Mouse (Mus musculus): Measurements from ENCODE around the gene Snap23. TPM values are rescaled to one million over a fixed set of nuclear protein-coding genes. Genes with fewer than 3 reads are reported as not detected.
"Not testable (repeated sequence)": the region's sequence is repeated elsewhere in the genome, so short reads cannot be mapped to it uniquely, and the experiment has no call there.

The Snap23 gene
- polyA plus RNA-seq, 1 experiment from 2014 or later, result 56.0 TPM

DNA sequence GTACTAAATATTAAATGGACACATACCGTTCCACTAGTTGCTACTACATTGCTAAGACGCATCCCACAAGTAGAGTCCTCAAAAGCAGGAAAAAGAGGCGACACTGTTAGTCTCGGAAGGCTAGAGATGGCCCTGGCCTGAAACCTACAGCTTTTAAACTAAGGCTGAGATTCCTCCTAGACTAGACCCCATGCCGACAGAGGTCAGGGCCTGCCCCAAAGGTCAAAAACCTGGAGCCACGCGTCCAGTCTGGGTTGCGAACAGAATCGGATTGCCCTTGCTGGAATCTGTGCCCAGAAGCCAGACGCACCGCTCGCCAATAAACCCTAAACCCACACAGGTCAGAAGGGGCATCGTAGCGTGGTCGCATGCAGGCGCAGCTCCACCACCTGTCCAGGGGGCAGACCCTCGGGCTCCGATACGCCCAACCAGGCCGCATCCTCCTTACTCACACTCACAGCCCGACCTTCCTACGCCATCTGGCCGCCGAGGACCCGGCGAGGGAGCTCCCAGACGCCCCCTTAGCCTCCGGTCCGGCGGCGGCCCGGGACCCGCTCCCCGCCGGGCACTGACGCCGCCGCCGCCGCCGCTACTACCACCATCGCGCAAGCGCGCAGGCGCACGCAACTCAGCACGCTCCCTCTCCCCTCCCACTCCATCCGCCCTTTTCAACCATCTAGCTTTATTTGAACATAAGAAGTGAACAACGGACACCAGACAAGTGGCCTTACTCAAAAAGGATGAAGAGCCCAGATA lies 4.1 kb upstream of the Snap23 start, which contains the start of gene Zfp106:
Gene Zfp106 (minus strand): TSS at position 609 of the 756 bp plus-strand sequence.
- H3K27ac ChIP-seq, result peak within 1 kb of the TSS; percentile 79
- peak within 1 kb of the TSS; percentile 57 for H3K4me2 ChIP-seq
- peak within 1 kb of the TSS; percentile 92 for H3K9ac ChIP-seq
- peak within 1 kb of the TSS; percentile 96 for H3K4me3 ChIP-seq
- H3K9me3 ChIP-seq, result no peaks in the 10 kb centered on the region
- H3K27me3 ChIP-seq, result no peaks in the 10 kb centered on the region
- WGBS, result under 1% methylated on average over 50 of the region's 50 CpGs
- H3K4me1 ChIP-seq, result peaks cover 7% of the 10 kb centered on the region
- no peaks in the 10 kb centered on the region for H3K36me3 ChIP-seq
- peak; percentile 86 for ATAC-seq (ENCODE audit: insufficient number of reproducible peaks, low FRiP score, low TSS enrichment, low read depth)

- peaks cover 17% of the 10 kb centered on the region for H3K4me1 ChIP-seq
- not testable (repeated sequence) for H3K36me3 ChIP-seq; H3K27me3 ChIP-seq; H3K4me3 ChIP-seq; H3K9ac ChIP-seq; ATAC-seq (ENCODE audit: insufficient number of reproducible peaks, low FRiP score, low TSS enrichment, low read depth); H3K27ac ChIP-seq; H3K4me2 ChIP-seq; H3K9me3 ChIP-seq
- 92% methylated on average over 4 of the region's 4 CpGs for WGBS
Measured at GRCm38 (mm10) chr2:120564548-120565188, 2.8 kb upstream of the Snap23 start.

DNA sequence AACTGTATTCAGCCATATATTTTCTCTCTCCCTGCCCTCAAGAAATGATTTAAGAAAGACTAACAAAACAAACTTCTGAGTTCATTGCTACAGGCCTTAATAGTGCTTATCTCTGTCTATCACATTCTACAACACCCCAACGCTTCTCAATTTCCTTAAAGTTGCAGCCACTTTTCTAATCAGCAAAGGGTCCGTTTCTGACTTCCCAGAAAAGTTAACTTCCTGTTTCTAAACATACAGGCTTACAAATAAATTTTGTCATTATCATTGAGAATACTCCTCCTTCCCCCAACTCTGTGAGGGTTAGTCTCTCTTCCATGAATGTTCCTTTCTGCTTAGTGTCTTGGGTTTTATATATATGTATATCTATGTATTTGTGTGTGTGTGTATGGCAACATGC lies 2.1 kb upstream of the Snap23 start:
- no peak overlapping the region for H3K4me3 ChIP-seq
- no peaks in the 10 kb centered on the region for H3K27me3 ChIP-seq
- WGBS, result 79% methylated on average over 2 of the region's 2 CpGs
- H3K27ac ChIP-seq, result no peak overlapping the region
- no peak for ATAC-seq (ENCODE audit: insufficient number of reproducible peaks, low FRiP score, low TSS enrichment, low read depth)
- no peak overlapping the region for H3K4me2 ChIP-seq
- 0 out of 2 replicates have a peak, but pooled peaks cover 2% of the 10 kb centered on the region for H3K36me3 ChIP-seq
- peaks cover 17% of the 10 kb centered on the region for H3K4me1 ChIP-seq
- H3K9me3 ChIP-seq, result no peaks in the 10 kb centered on the region
- no peak overlapping the region for H3K9ac ChIP-seq

DNA sequence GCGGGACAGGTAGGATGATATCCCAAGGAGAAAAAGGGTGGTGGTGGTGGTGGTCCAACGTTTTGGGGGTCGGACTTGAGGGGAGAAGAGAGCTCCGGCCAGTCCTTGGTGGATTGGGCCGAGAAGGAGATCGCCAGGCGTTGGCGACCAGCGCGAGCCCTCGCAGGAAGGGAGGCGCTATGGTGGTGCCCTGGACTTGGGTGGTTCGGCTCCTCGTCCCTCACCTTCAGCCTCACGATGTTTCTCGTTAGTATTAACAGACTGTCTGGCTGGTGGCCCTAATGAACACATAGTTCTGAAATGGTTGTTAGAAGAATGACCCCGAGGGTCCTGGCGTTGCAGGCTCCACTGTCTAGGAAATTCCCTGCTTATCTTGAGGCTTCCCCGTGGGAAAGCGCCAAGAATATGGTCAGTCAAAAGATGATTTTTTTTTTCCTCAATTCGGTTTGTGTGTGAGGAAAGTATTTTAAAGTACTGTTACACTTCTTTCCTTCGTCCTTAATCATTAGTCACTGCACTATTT lies 388 bp downstream of the Snap23 start:
- no peaks in the 10 kb centered on the region for H3K27me3 ChIP-seq
- WGBS, result under 1% methylated on average over 22 of the region's 22 CpGs
- ATAC-seq (ENCODE audit: insufficient number of reproducible peaks, low FRiP score, low TSS enrichment, low read depth), result peak; percentile 28; the same call in 1 of the 2 replicates
- peaks cover 5% of the 10 kb centered on the region; the same call in 1 of the 2 replicates for H3K36me3 ChIP-seq
- no peaks in the 10 kb centered on the region for H3K9me3 ChIP-seq
- peak overlapping the region; percentile 90 for H3K27ac ChIP-seq
- H3K4me1 ChIP-seq, result peaks cover 12% of the 10 kb centered on the region
- peak overlapping the region; percentile 73 for H3K9ac ChIP-seq
- H3K4me2 ChIP-seq, result peak overlapping the region; percentile 63
- peak overlapping the region; percentile 78 for H3K4me3 ChIP-seq

DNA sequence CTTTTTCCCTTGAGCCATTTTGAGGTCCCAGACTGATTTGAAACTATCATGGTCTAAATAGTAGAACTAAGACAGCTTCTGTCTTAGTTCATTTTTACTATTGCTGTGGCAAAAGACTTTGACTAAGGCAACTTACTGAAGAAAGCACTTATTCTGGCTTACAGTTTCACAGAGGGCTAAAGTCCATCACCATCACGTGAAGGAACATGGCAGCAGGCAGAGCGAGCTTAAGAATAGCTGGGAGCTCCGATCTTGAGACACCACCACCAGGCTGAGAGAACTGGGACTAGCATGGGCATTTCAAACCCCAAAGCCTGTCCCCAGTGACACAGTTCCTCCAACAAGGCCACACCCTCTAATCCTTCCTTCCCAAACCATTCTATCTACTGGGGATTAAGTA lies 3.6 kb downstream of the Snap23 start:
- WGBS, result 95% methylated on average over 3 of the region's 3 CpGs
- Histone ChIP-seq H3K27me3 (no peaks in the 10 kb centered on the region), H3K27ac (no peak overlapping the region), H3K9me3 (no peaks in the 10 kb centered on the region), H3K4me2 (no peak overlapping the region), H3K4me3 (no peak overlapping the region), H3K36me3 (peaks cover 7% of the 10 kb centered on the region), H3K9ac (no peak overlapping the region), H3K4me1 (peaks cover 20% of the 10 kb centered on the region; the same call in 1 of the 2 replicates)
- no peak for ATAC-seq (ENCODE audit: insufficient number of reproducible peaks, low FRiP score, low TSS enrichment, low read depth)

DNA sequence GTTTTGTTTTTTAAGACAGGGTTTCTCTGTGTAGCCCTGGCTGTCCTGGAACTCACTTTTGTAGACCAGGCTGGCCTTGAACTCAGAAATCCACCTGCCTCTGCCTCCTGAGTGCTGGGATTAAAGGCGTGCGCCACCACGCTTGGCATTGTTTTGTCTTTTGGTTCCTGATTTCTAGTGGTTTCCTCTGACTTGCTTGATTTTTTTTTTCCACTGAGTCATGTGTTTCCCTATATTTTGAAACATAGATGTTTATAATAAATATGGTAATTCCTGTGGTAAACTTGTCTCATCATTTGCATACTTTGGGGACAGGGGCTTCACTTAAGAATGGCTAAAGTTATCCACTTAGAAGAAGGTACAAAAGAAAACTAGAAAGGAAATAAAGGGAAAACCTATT lies 4.7 kb downstream of the Snap23 start:
- H3K9me3 ChIP-seq; H3K27me3 ChIP-seq; H3K4me3 ChIP-seq; H3K4me2 ChIP-seq; H3K36me3 ChIP-seq; H3K27ac ChIP-seq; ATAC-seq (ENCODE audit: insufficient number of reproducible peaks, low FRiP score, low TSS enrichment, low read depth); H3K9ac ChIP-seq: not testable (repeated sequence)
- H3K4me1 ChIP-seq, result peaks cover 20% of the 10 kb centered on the region; the same call in 1 of the 2 replicates
- WGBS, result 95% methylated on average over 3 of the region's 3 CpGs

DNA sequence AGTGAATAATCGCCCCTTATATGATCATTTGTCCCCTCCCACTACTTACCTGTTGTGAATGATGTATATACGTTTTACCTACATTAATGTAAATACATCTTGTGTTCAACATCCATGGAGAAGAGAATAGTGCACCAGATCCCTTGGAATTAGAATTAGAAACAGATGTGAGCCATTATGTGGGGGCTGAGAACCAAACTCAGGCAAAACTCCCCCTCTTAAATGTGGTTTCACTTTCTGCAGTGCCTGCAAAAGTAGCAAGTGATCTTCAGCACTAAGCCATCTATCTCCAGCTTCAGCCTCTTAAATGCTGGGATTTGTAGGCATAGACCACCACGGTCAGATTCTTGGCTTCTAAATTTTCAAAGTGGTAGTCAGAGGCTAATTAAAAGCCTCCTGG lies 7.7 kb downstream of the Snap23 start:
- no peak overlapping the region for H3K9ac ChIP-seq
- no peaks in the 10 kb centered on the region for H3K27me3 ChIP-seq
- peaks cover 5% of the 10 kb centered on the region for H3K36me3 ChIP-seq
- 55% methylated on average over 3 of the region's 3 CpGs for WGBS
- no peak for ATAC-seq (ENCODE audit: insufficient number of reproducible peaks, low FRiP score, low TSS enrichment, low read depth)
- peaks cover 10% of the 10 kb centered on the region; the same call in 1 of the 2 replicates for H3K4me1 ChIP-seq
- H3K4me3 ChIP-seq, result no peak overlapping the region
- no peaks in the 10 kb centered on the region for H3K9me3 ChIP-seq
- peak overlapping the region; percentile 3; the same call in 1 of the 2 replicates for H3K4me2 ChIP-seq
- peak overlapping the region; percentile 13; the same call in 1 of the 2 replicates for H3K27ac ChIP-seq

DNA sequence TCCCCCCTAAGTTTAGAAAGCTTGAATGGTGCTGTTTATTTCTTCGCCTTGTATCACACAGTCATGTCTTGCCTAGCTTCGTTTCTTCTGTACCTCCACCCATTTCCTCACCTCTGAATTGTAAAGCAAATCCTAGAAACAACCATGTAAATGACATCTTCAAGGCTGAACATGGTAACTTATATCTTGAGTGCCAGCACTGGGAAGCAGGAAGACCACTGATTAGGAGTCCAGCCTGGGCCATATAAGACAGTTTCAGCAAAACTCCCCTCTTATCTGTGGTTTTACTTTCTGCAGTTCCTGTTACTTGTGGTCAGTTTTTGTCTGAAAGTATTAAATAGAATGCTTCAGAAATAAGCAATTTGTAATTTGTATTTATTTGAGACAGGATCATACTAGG lies 8.5 kb downstream of the Snap23 start:
- no peak overlapping the region for H3K4me3 ChIP-seq
- H3K27ac ChIP-seq, result no peak overlapping the region
- no peak overlapping the region for H3K9ac ChIP-seq
- H3K27me3 ChIP-seq, result no peaks in the 10 kb centered on the region
- no peaks in the 10 kb centered on the region for H3K9me3 ChIP-seq
- no peak overlapping the region for H3K4me2 ChIP-seq
- peaks cover 5% of the 10 kb centered on the region for H3K36me3 ChIP-seq
- no peak for ATAC-seq (ENCODE audit: insufficient number of reproducible peaks, low FRiP score, low TSS enrichment, low read depth)
- WGBS, result 84% methylated on average over 2 of the region's 2 CpGs
- H3K4me1 ChIP-seq, result peaks cover 10% of the 10 kb centered on the region; the same call in 1 of the 2 replicates

GRCm38 (mm10) chr2:120577799-120578198 lies 10.3 kb downstream of the Snap23 start:
- no peak overlapping the region for H3K27ac ChIP-seq
- no peak overlapping the region for H3K9ac ChIP-seq
- no peaks in the 10 kb centered on the region for H3K9me3 ChIP-seq
- H3K4me3 ChIP-seq, result no peak overlapping the region
- no peak overlapping the region for H3K4me2 ChIP-seq
- peaks cover 10% of the 10 kb centered on the region; the same call in 1 of the 2 replicates for H3K4me1 ChIP-seq
- WGBS, result 69% methylated on average over 4 of the region's 4 CpGs
- ATAC-seq (ENCODE audit: insufficient number of reproducible peaks, low FRiP score, low TSS enrichment, low read depth), result no peak
- H3K36me3 ChIP-seq, result peaks cover 2% of the 10 kb centered on the region; the same call in 1 of the 2 replicates
- H3K27me3 ChIP-seq, result no peaks in the 10 kb centered on the region

- no peak for ATAC-seq (ENCODE audit: insufficient number of reproducible peaks, low FRiP score, low TSS enrichment, low read depth)
- WGBS, result 67% methylated on average over 5 of the region's 5 CpGs
- Histone ChIP-seq H3K27me3 (no peaks in the 10 kb centered on the region), H3K27ac (no peak overlapping the region), H3K4me2 (no peak overlapping the region), H3K9me3 (no peaks in the 10 kb centered on the region), H3K4me1 (peaks cover 10% of the 10 kb centered on the region; the same call in 1 of the 2 replicates), H3K9ac (no peak overlapping the region), H3K4me3 (no peak overlapping the region), H3K36me3 (peaks cover 2% of the 10 kb centered on the region; the same call in 1 of the 2 replicates)
Measured at GRCm38 (mm10) chr2:120578286-120578685, 10.8 kb downstream of the Snap23 start.

GRCm38 (mm10) chr2:120589759-120590158 lies 22.3 kb downstream of the Snap23 start:
- H3K4me3 ChIP-seq, result no peak overlapping the region
- no peak overlapping the region for H3K4me2 ChIP-seq
- H3K27me3 ChIP-seq, result no peaks in the 10 kb centered on the region
- no peaks in the 10 kb centered on the region for H3K4me1 ChIP-seq
- H3K36me3 ChIP-seq, result peaks cover 48% of the 10 kb centered on the region
- no peak overlapping the region for H3K27ac ChIP-seq
- no peaks in the 10 kb centered on the region for H3K9me3 ChIP-seq
- 86% methylated on average over 5 of the region's 5 CpGs for WGBS
- no peak for ATAC-seq (ENCODE audit: insufficient number of reproducible peaks, low FRiP score, low TSS enrichment, low read depth)
- no peak overlapping the region for H3K9ac ChIP-seq

- peaks cover 48% of the 10 kb centered on the region for H3K36me3 ChIP-seq
- no peak for ATAC-seq (ENCODE audit: insufficient number of reproducible peaks, low FRiP score, low TSS enrichment, low read depth)
- WGBS, result 82% methylated on average over 1 of the region's 1 CpGs
Measured at GRCm38 (mm10) chr2:120592227-120592626, 24.8 kb downstream of the Snap23 start.

More at GRCm38 (mm10) chr2:120592227-120592626, 24.8 kb downstream of the Snap23 start:
- Histone ChIP-seq H3K9ac (no peak overlapping the region), H3K9me3 (no peaks in the 10 kb centered on the region), H3K27ac (no peak overlapping the region), H3K4me2 (no peak overlapping the region), H3K4me3 (no peak overlapping the region), H3K27me3 (no peaks in the 10 kb centered on the region), H3K4me1 (no peaks in the 10 kb centered on the region)
